Mouse (Mus musculus): ENCODE results near the gene Pnp.
"Not testable (repeated sequence)": the region's sequence is repeated elsewhere in the genome, so short reads cannot be mapped to it uniquely, and the experiment has no call there.

Gene Pnp

DNA sequence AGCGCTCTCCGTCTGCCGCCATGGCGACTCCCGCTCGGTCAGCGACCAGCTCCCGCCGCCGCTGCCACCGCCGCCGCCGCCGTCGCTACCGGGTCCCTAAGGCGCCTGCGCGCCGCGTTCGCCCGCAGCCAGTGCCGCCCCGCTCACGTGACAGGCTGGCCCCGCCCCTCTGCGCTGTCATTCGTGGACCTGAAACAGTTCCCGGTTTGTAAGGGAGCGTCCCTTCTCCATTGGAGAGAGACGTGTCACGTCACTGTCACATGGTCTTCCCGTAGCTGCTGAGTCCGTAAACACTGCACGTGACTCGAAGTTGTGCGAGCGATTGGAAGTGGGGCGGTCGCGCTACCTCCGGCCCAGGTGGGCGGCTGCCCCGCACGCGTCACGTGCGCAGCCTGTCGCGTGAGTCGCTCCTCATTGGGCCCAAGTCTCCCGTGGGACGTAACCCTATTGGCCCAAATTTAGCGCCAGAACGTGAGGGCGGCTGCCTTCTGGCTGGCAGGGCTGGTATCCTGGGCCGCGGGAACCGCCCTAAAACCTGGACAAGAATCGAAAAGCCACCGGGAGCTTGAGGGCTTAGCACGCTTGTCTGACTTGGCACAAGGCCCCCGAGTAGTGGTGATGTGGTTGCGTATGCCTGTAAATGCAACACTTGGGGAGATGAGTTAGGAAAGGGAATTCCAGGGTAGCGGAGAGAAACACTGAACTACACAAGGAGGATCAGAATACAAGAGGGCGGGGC lies at the start of gene Pnp, which contains the start of gene Pip4p1:
Gene Pnp (plus strand): TSS at position 329 of the 739 bp plus-strand sequence.
Gene Pip4p1 (minus strand): TSS at position 103 of the 739 bp plus-strand sequence.
- CTCF ChIA-PET, result no interaction called here

DNA sequence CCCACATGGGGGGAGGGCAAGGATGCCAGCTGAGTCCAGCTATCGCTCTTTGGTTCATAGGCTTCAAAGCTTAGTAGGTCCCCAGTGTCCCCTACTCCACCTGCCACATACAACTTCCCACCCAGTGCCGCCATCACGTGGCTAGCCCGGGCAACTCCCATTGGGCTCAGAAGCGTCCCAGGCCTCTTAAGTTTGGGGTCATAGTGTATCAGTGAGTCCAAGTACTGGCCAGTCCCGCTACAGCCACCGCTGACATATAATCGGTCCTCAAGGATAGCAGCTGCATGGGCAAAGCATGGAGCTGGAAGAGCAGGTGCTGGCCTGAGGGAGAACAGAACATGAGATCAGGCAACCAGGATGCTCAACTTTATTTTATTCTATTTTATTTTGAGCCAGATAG lies 39.3 kb upstream of the Pnp start:
- CTCF ChIA-PET, result no interaction called here

DNA sequence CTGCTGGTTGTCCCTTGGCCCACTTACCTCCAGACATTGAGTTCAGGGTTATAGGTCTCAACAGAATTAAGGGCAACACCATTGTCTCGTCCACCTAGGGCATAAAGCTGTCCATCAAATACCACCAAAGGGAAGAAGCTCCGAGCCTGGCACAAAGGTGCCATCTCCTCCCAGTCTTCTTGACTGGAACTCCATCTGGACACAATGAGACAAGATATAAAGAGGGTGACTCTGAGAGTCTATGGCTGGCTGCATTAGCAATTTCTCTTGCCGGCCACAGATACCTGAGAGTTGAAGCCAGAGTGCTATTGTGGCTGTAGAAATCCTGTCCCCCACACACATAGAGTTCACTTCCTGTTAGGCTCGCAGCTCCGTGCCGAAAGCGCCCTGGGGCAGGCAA lies 38.8 kb upstream of the Pnp start:
- CTCF ChIA-PET, result no interaction called here

DNA sequence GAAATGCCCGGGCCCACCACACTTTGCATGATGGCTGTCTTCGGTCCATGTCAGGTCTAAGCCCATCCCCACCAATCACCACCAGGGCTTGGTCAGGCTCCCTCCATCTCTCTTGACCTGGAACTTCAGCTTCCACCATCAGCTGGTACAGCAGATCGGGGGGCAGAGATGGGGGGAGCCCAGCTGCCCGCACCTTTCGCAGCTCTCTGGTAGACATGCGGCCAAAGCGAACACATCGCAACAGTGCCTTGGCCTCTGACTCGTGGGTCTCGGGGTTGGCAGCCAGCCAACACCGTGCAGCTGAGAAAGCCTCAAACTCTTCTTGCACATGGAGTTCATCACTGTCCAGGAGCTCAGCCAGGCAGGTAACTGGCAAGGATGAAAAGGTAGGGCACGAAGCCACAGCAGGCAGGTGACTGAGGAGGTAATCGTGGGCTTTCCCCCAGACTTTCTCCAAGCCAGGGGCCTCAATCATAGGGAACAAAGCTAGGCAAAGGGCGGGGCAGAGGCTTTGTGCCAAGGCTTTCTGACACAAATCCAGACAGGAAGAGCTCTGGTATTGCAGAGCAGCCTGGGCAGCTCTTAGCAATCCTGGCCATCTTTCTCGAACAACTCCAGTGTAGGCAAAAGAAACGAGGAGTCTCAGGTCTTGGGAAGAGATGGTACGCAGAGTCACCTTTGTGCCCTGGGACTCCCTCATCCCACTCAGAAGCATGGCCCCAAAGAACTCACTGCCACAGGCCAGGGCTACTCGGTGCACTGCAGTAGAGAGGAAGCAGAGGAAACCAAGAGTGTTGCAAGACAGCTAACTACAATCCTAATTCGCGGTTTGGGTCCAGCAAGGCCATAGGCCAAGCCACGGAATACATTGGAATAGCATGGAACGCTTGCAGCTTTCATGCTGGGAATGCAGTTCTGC lies 38.1 kb upstream of the Pnp start:
- CTCF ChIA-PET, result no interaction called here

DNA sequence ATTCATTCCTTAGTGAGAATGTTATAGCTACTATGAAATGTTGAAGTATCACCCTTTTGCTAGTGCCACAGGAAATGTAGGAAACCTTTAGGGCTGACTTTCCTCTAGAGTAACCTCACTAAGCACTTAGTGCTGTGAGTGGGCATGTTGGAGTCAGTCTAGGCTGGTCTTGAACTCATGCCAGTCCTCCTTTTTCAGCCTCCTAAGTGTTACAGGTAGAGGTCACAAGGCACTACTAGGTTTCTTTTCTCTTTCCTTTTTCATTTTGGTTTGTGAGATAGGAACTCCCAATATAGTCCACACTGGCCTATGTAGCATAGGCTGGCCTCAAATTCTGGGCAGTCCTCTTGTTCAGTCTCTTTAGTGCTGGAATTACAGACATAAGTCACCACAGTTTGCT lies 35.5 kb upstream of the Pnp start:
- CTCF ChIA-PET, result interaction anchor here (0.7 kb wide), 1 partner anchor 26 kb away, joined by 3 read pairs; no protein-coding TSS in a partner anchor

DNA sequence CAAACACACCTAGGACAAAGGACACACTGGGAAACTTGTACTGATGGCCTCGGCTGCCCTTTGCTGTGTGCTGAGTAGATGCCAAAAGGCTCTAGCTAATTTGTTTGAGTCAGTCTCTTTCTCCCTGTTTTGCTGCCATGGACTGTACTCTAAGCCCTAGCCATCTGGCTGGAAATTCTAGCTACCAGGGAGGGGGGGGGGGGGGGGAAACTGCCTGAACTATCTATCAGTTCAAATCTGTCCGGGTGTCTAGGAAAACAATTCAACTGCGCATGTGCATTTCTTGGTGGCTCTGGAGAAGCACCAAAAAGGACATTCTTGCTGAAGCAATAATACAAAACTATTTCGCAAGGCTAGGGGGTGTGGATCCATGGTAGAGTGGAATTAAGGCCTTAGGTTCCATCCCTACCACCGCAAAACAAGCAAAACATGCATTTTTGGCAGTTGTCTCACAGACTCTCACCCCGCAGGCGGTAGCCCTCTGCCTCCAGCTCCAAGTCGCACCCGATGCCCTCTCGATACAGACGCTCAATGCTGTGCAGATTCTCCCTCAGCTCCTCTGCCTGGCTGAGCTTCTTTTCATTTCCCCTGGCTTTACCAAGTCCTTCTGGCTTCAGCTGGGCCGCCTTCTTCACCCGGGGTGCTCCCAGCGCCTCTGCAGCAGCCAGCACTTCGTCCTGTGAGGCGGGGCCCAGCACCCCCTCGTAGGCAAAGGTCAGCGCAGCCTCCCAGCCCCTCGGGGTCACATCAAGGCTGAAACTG lies 34.7 kb upstream of the Pnp start:
- CTCF ChIA-PET, result no interaction called here

DNA sequence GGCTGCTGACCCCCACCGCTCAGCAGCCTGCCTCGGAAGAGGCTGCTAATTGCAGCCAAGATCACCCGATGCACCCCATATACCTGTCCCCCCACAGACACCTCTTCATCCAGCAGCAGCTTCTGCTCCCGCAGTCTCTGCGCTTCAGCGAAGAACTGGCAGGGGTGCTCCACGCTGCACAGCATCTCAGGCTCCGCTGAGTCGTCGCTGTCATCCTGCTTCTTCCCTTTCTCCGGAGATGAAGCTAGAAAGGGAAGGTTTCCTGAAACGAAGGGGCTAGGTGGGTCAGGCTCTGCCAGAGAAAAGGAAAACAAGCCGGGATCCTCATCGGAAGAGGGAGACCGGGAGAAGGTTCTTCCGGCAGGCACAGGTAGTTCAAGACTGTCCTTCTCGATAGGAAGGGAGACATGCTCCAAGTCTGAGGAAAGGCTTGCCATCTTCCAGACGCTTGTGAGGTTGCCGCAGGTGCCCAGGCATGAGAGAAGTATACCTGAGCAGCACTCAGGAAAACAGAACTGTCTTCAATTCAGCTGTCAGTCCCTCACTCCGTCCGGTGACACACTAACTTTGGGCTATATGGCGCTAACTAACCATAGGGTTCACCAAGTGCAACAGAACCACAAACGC lies 34.0 kb upstream of the Pnp start:
- CTCF ChIA-PET, result no interaction called here

DNA sequence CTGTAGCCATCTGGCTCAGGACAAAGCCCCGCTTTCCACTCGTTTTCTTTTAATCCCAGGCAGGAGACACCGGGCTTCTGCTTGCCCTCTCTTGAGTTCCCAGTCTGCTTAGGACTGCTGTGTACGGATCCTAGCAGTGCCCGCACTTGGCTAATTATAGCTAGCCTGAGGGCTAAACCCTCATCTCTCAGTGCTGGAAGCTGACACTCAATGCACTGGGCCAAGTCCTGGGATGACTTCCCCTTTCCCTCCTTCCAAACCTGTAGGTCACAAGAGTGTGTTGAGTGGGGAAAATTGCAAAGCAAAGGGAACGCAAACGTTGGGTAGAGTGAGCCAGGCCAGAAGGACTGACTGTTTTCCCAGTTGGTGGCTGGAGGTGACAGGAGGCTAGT lies 33.5 kb upstream of the Pnp start, which contains the start of gene Klhl33:
Gene Klhl33 (minus strand): TSS at position 134 of the 392 bp plus-strand sequence.
- CTCF ChIA-PET, result no interaction called here

DNA sequence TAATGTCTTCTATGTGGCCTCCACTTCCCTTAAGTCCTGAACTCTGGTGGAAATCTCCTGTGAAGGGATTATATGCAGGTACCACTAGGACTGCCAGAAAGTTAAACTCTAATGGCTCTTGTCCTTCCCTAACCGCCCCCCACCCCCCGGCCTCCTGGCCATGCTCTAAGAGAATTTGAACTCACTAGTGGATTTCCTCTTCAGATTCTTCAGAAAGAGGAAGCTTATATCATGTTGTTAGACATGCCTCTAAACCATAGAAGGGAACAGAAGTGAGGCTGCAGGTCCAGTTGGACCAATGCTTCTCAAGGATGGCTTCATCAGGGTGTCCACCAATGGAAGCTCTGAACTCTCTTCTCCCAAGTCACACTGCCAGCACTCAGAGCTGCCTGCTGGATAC lies 32.9 kb upstream of the Pnp start:
- CTCF ChIA-PET, result not testable (repeated sequence)

DNA sequence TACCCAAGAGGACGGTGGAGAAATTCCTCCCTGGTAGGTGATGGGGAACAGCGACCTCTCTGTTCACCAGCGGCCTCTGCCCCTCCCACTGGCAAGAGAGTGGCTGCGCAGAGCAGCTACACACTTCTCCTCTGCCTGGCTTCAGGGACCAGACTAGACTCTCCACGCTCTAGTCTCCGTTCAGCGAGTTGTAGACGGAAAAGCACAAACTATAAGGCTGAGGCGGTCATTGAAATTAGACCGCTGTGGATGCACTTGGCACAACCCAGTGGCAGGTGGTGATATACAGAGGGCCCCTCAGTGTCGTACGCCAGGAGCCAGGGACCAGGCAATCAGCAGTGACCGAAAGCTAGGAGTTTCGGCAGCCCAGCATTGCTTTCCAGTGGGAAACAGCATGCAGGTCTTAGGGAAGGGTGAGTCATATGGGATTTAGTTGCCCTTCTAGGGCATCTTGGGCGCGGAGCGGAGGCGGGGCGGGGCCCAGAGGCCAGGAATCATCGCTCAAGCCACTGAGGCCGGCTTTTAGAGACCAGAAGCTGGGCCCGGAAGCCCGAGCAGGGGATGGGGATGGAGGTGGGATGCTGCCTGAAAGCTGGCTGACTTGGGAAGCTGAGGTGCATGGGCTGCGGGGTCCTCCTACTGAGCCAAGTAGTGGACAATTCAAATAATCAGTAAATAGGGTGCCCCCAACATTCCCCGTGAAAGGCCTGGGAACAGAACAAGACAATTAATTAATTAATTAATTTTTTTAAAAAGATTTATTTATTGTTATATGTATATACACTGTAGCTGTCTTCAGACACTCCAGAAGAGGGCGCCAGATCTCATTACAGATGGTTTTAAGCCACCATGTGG lies 26.7 kb upstream of the Pnp start:
- CTCF ChIA-PET, result no interaction called here

DNA sequence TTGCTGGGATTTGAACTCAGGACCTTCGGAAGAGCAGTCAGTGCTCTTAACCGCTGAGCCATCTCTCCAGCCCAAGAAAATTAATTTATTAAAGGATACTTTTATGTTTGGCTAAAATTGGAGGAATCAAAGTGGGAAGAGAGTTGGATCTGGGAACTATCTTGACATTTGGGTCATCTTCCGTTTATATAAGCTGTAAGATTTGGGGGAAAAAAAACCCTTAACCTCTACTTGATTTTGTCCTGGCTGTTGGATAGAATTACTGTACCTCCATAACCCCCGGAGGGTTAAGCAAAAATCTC lies 26.1 kb upstream of the Pnp start:
- CTCF ChIA-PET, result no interaction called here

DNA sequence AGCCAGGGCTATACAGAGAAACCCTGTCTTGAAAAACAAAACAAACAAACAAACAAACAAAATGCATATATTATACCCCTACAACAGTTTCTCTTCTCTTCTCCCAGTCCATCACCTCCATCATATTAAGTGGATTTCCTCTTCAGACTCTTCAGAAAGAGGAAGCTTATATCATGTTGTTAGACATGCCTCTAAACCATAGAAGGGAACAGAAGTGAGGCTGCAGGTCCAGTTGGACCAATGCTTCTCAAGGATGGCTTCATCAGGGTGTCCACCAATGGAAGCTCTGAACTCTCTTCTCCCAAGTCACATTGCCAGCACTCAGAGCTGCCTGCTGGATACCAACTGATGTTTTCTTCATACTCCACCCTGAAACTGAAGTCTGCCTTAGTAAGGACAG lies 25.6 kb upstream of the Pnp start:
- CTCF ChIA-PET, result not testable (repeated sequence)

DNA sequence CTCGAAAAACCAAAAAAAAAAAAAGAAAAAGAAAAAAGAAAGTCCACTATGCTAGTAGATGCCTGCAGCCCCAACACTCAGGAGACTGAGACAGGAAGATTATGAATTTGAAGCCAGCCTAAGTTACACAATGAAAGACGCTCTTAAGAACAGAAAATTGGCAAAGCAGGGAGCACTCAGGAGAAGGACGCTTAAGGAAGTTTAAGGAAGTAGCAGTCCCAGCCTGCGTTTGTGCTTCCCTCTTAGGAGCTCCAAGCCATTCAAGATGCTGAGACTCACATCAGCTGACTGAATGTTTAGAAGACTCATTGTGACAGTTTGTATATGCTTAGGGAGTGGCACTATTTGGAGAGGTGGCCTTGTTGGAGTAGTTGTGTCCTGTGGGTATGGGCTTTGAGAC lies 22.8 kb upstream of the Pnp start:
- CTCF ChIA-PET, result no interaction called here

DNA sequence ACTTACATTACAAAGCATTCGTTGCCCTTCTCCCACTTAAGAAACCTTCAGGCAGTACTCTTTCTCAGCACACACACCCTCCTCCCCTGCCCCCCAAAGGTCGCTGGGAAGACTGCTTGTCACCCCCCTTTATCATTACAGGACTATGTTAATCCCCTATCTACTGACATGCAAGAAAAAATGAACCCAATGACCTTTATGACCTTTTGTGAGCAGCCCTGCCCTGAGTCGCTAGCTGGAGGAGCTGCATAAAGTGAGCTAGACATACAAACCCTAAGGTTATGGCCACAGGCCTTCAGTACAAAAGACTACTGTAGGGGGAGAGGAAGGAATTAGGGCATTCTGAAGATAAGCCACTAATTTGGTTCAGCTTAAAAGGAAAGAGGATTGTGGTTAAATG lies 19.5 kb upstream of the Pnp start:
- CTCF ChIA-PET, result no interaction called here

DNA sequence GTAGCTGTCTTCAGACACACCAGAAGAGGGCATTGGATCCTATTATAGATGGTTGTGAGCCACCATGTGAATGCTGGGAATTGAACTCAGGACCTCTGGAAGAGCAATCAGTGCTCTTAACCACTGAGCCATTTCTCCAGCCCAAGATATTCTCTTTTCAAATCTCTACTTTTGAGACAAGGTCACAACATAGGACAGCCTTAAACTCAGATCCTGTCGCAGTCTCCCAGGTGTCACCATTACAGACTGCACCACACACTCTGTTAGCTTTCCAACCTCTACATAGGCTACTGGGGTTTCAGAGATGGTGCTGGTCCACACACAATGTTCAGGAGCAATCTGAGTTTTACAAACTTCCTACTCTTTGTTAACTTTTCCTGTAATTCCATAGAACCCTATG lies 7.4 kb upstream of the Pnp start:
- CTCF ChIA-PET, result not testable (repeated sequence)

DNA sequence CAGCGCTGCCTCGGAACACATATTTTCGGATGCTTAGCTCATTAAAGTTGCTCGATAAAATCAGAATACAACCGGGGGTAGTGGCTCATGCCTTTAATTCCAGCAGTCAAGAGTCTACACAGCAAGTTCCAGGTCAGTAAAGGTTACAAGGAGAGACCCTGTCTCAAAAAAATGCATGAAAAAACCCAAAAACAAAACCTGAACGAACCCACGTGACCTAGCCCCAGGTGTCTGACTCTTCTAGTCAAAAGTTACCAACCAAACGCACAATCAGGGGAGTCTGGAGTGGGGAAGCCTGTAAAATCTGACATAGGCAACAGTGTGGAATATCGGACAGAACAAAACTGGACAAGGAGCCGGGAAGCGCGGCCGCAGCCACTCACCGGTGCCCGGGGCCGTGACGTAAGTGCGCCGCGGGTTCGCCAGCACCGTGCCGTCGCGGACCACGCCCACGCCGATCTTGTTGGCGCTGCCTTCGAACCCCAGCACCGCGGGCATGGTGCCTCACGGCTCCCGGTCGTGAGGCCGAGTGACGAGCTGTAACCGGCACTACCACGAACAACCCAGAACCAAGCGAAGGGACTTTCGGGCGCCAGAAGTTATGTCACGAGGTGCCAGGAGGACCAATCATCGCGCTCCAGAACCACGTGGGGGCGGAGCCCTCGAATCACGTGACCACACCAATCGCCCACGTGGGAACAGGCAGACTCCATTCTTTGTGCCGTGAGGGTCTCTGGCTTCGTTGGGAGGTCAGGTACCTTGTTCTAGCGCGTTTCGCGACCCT lies 6.4 kb upstream of the Pnp start, which contains the start of the genes Osgep and Apex1:
Gene Osgep (minus strand): TSS at position 613 of the 784 bp plus-strand sequence.
Gene Apex1 (plus strand): TSS at position 688 of the 784 bp plus-strand sequence.
- CTCF ChIA-PET, result interaction anchor here (0.5 kb wide), 1 partner anchor 47 kb away, joined by 3 read pairs; no protein-coding TSS in a partner anchor

DNA sequence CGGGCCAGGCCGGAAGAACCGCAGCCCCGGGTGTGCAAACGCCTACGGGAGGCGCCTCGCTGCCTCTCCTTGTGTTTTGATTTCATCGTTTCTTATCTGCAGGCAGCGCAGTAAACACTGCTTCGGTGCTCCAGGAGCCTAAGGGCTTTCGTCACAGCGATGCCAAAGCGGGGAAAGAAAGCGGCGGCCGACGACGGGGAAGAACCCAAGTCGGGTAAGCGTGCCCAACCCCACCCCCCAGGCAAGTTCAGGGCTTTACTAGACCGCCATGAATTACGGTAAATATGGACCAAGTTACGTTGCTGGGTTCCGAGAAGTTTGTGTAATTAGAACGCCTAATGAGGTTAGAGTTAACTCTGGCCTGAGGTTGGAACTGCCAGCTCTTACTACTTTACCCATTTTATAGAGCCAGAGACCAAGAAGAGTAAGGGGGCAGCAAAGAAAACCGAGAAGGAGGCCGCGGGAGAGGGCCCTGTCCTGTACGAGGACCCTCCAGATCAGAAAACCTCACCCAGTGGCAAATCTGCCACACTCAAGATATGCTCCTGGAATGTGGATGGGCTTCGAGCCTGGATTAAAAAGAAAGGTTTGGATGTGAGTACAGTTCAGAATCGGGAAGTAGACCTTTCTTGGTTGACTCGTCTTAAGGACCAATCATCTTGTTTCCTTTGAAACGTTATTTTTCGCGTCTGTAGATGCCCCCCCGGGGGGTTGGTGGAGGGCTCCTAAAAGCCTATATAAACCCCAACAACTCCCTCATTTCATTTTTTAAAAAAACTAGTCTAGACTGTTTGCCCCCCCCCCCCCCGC lies 5.6 kb upstream of the Pnp start:
- CTCF ChIA-PET, result interaction anchor here (0.5 kb wide), 1 partner anchor 48 kb away, joined by 3 read pairs; no protein-coding TSS in a partner anchor

DNA sequence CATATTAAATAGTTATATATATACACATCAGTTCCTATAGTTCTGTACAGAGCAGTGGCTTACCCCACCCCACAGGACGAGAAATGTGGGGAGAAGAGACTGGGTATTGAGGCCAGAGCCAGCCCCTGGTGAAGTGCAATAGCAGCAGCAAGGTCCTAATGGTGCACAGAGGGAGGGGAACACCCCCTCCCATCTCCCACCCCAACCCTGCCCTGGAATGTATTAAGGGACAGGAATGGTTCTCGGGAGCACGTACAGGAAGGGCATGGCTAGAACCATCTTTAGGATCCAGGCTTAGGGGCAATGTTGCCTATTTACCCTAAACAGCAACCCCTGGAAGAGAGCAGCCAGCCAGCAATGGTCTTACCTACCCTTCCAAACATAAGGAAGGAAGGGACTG lies 3.5 kb upstream of the Pnp start:
- CTCF ChIA-PET, result no interaction called here

DNA sequence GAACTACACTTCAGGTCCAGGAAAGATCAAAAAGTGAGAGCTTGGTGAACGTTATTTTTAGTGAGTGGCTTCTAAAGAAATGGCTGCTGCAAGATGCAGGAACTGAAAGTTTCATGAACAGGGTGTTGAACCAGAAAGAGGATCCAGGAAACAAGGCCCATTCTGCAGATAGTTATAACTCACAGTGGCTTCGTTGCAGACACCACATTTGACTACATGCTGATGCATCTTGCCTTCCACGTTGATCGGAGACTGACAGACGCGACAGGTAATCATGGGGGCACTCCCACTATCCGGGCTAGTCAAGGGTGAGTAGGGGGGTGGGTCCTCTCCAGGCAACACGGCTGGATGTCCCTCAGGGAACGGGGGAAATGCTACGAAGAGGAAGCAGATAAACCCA lies 931 bp upstream of the Pnp start:
- CTCF ChIA-PET, result no interaction called here
